Mouse (Mus musculus) brain, embryonic 14.5 days (tissue): ENCODE measurements around the gene Ckb. TPM values are rescaled to one million over a fixed set of nuclear protein-coding genes. Genes with fewer than 3 reads are reported as not detected.

Experiments
- DNase-seq: peaks from one replicate; pipeline ENCODE4 v3.0.0-alpha.2; 2011; ENCODE audit warnings: low read depth
- CTCF ChIP-seq: fragments of 200-500 bp; IDR thresholded peaks from 2 replicates; pipeline ENCODE4 v1.5.1; 2012; ENCODE audit warnings: inconsistent platforms, mild to moderate bottlenecking, moderate library complexity, borderline replicate concordance; ENCODE audit not compliant: insufficient read depth, insufficient read length; ENCODE audit errors: extremely low read depth
- POLR2A ChIP-seq: fragments of 200-500 bp; IDR thresholded peaks from 2 replicates; pipeline ENCODE4 v1.6.1; 2012; ENCODE audit warnings: mild to moderate bottlenecking, inconsistent platforms, borderline replicate concordance; ENCODE audit not compliant: poor library complexity, insufficient read depth, insufficient read length, severe bottlenecking; ENCODE audit errors: extremely low read depth
- polyA plus RNA-seq: library from polyadenylated mRNA; depleted of rRNA; stranded (reverse); fragments of >200 nt; gene quantifications from 2 replicates; pipeline ENCODE4 v1.2.3, GENCODE M21; 2012

Gene Ckb
- polyA plus RNA-seq, 1 experiment, result 1,393 TPM

DNA sequence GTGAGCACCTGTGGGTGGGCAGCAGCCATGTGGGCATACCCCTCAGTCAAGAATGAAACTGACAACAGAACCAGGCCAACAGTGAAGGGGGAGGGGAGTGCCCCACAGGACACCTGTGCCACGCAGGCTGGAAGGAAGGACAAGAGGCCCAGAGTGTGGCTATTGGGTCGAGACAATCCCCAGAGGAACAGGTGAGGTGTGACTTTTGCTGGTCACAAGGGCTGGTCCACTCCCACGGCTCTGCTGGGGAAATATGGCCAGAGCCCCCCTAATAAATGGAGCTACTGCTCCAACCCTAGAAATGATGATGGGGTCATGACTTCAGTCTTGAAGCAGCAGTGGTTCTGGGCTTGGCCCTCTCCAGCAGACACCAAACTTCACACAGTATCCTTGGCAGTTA is 31.2 kb upstream of the Ckb start:
- no peak for DNase-seq
- TF ChIP-seq POLR2A (no peak), CTCF (no peak)

DNA sequence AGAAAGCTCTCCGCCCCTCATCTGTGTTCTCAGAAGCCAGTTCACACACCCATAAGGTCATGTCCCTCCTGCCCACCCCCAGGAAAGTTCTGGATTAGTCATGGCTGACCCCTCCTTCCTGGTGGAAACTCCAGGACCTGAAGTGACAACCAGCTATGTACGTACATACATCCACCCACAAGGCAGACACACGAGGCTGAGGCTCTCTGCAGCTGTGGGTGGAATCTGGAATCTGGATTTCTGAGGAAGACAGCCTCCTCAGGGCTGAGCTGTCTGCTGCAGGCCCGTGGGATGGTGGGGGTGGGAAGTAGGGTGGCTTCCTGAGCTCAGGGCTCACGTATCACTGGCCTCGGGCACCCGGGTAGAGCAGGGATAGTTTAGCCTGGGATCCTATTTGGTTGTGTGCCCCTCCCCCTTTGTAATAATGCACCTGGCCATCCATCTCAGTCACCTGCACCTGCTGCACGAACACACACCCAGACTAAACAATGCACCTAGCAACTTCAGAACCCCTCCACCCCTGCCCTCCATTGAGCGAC is 28.9 kb upstream of the Ckb start:
- DNase-seq, result no peak
- TF ChIP-seq CTCF, result no peak
- TF ChIP-seq POLR2A, result no peak

DNA sequence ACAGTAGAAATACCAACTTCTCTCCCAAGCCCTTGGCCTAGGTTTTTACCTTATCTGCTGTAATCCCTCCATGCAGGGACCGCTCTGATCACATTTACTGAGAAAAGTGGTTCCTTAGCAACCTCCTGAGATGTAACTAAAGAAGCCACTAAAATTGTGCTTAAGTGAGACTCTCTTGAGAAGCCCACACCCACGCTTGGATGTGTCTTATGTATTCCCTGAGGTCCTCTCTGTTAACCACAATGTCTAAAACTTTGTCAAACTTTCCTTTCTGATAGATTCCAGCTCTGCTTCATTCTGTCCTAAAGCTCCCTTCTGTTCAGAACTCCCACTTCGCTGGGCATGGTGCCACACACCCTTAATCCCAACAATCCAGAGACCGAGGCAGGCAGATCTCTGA is 27.4 kb upstream of the Ckb start:
- DNase-seq, result no peak
- TF ChIP-seq POLR2A (no peak), CTCF (no peak)

DNA sequence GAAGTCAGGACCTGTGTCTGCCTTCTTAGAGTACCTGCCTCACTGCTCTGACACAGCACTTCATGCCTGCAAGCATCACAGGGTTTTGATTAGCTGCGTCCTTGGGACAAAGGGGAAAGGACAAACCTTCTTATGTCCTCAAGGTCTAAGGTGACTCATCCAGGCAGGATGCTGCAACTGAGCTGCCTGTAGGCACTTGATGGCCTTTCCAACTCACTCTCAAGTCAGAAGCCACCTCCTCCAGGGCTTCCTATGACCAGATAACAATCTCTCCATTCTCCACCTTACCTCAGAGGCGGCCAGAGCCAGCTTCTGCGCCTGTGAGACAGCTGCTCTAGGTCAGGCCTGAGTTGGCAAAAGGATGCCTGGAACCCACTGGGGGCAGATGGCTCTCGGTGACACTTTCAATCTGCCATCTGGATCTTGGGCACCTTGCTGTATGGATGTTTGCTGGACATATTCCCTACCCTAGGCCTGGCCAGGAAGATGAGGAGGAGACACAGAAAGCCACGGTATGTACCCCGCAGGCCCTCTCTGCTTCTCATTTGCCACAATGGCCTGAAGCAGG is 26.3 kb upstream of the Ckb start:
- DNase-seq, result no peak
- no peak for TF ChIP-seq POLR2A
- TF ChIP-seq CTCF, result no peak

DNA sequence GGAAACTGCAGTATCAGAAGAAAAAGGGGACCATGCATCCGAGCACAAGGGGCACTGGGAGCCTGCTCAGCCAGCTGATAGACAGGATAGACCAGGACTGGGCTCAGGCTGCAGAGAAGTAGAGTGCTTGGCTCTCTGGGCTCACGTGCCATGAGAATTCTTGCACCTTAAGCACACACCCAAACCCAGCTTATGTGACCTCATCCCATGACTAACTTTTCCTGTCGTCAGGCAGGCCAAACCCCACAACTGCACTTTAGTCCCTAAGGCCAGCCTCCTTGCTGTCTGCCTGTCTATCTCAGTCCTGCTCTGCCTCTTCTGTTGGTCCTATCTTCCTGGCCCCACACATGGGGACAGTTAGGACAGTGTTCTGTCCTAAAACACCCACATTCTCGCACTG is 25.6 kb upstream of the Ckb start:
- no peak for DNase-seq
- TF ChIP-seq CTCF, result no peak
- no peak for TF ChIP-seq POLR2A

DNA sequence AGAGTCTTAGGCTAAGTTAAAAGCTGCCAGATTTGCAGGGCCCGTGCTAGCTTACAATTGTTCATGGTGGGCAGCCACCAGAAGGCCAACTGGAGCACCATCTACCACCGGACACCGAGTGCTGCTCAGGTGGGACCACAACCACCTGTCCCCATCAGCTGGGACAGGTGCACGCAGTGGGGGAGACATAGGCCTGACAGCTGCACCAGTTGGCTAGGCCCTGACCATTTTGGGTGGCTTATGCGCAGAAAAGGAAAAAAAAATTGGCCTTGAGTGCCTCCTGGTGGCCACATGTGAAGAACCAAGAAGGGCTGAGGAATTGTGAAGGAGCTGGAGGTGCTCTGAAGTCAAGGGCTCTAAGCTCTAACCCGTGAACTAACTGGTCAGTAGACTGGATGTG is 24.1 kb upstream of the Ckb start:
- DNase-seq, result peak; percentile 89
- no peak for TF ChIP-seq POLR2A
- peak; percentile 82 for TF ChIP-seq CTCF

DNA sequence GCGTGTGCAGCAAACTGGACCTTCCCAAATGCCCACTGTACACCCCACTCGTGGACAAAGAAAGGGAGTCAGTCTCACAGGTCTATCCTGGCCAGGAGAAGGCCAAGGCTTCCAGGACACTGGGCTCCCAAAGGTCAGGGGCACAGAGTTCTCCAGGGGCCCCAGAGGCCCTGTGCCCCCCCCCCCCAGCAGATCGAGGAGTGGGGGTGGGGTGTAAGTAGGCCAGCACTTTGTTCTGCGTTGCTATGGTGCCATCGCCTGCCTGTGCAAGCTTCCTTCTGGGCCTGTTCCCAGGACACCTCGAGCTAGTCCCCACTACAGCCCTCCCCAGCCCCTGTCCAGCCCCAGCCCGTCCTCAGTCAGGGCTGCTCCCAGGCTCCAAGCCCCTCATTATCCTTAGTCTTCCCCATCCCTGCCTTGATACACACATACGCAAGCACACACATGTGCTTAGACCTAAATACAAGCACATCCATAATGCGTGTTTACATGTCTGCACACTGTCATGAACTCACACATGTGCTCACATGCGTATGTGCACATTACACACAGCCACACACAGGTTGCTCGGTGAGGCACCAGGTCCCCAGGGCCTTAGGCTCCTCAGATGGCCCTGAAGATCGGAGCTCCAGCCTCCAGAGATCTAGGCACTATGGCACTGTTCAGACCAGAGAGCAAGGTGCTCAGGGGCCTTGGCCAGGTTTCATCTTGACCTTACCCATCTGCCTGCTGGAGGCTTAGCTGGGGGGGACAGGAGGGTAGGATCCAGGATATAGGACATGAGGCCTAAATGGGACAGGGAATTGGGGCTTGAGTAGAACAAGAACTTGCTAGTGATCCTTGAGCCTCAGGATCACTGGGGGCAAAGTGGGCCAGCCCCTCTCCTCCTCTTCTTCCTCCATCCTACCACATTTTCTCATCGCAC is 23.0 kb upstream of the Ckb start:
- DNase-seq, result peak; percentile 91
- TF ChIP-seq CTCF, result no peak
- no peak for TF ChIP-seq POLR2A

DNA sequence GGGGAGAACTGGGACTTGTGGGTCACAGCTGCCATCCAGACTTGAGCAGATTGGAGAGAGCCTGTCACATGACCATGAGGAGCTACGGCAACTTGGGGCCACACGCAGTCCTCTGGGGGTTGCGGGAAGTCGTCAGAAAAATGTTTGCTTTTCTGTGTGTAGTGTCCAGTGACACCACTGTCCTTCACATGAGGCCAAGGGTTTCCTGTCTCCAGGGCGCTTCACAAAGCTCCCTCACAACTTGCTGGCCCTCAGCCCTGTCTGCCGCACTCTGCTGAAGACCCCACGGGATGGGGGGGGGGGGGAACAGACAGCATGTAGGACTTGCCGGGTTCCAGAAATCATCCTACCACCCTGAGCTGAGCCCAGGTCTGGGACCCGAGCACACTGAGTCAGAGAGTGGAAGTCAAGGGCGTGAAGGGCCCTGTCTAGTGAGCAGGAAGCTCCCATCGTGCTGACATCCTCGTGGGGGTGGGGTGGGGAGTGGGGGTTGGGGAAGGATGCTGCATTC is 22.2 kb upstream of the Ckb start:
- TF ChIP-seq CTCF (no peak), POLR2A (no peak)
- DNase-seq, result no peak

DNA sequence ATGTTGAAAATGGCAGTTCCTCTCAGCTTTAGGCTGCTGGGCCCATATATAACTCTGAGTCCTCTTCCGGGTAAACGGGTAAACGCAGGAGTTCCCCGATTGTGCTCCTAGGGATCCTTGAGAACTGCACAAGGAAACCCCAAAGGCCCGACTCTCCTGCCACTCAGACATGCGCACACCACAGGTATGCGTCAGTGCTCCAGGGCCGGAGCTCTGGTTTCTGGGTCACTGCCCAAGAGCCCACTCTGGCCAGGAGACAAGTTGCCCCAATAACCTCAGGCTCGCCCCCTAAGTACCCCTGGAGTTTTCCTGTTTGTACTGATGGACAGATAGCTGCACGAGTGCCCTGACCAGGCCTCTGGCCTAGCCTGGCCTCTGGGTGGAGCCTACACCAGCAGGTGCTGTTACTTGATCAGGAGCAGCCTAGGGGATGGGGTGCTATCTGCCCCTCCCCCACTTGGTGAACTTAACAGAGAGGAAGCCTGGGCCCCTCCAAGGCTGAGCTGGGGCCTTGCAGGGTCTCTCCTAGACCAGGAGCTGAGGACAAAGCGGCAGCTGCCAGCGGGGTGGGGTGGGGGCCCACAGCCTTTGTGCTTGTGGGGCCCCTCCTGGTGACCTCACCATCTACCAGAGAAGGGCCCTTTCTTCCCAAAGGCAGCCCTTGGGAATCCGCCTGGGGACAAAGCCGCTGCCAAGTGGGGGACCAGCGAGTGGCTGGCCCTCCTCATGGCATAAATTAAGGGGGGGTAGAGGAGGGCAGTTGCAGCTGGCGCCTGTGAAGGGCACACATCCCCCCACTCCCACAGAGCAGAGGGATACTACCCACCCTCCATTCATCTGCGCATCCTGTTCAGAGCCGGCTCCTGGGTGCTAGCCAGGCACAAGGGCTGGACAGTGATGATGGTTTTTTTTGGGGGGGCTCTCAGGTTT is 21.5 kb upstream of the Ckb start:
- DNase-seq, result peak; percentile 98
- no peak for TF ChIP-seq POLR2A
- no peak for TF ChIP-seq CTCF

DNA sequence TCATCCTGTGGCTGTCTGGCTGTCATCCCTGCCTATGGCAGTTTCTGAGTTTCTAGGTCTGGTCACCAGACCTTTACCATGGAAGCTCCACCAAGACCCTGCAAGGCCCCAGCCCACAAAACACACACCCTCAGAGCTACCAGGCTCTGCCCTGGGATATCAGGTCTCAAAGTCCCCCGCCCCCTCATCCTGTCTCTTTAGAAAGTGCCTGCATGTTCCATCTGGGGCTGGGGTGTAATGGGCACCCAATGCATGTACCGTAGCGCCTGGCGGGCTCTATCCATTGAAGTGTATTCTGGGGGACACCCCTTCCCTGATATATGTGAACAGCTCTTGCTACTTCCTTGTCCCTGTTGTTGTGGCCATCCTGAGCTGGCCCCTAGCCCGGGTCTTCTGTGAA is 20.8 kb upstream of the Ckb start:
- no peak for TF ChIP-seq CTCF
- TF ChIP-seq POLR2A, result no peak
- DNase-seq, result peak; percentile 52
